Mouse (Mus musculus) cortical plate, adult 2 months (tissue): Measurements from ENCODE around the gene Six1. TPM values are rescaled to one million over a fixed set of nuclear protein-coding genes. Genes with fewer than 3 reads are reported as not detected.

Experiments
- H3K27ac ChIP-seq: fragments of 200-500 bp; 2 replicates; pipeline ENCODE4 v1.5.1; 2012; ENCODE audit warnings: low read length, control low read depth, inconsistent platforms; ENCODE audit not compliant: insufficient read depth
- H3K4me1 ChIP-seq: fragments of 200-500 bp; 2 replicates; pipeline ENCODE4 v1.6.1; 2011; ENCODE audit warnings: low read length; ENCODE audit not compliant: control insufficient read depth, insufficient read depth
- H3K4me3 ChIP-seq: fragments of 200-500 bp; 2 replicates; pipeline ENCODE4 v1.5.1; 2011; ENCODE audit warnings: mild to moderate bottlenecking, low read length, control low read depth; ENCODE audit not compliant: insufficient read depth
- CTCF ChIP-seq: fragments of 200-500 bp; IDR thresholded peaks from 2 replicates; pipeline ENCODE4 v1.5.1; 2011; ENCODE audit warnings: mild to moderate bottlenecking, control low read depth, low read length; ENCODE audit not compliant: insufficient read depth; ENCODE audit errors: extremely low read depth
- POLR2A ChIP-seq: fragments of 200-500 bp; IDR thresholded peaks from 2 replicates; pipeline ENCODE4 v1.6.1; 2011; ENCODE audit warnings: mild to moderate bottlenecking, low read length, control low read depth; ENCODE audit not compliant: insufficient read depth; ENCODE audit errors: extremely low read depth
- polyA plus RNA-seq: library from polyadenylated mRNA; depleted of rRNA; stranded (reverse); fragments of >200 nt; gene quantifications from 2 replicates; pipeline ENCODE4 v1.2.3, GENCODE M21; 2012

Gene Six1
- polyA plus RNA-seq, 1 experiment: 0.44 TPM

GRCm38 (mm10) chr12:73060805-73061410 lies 7.2 kb upstream of the Six1 start:
- Histone ChIP-seq H3K4me3 (no peak overlapping the region), H3K27ac (no peak overlapping the region), H3K4me1 (no peaks in the 10 kb centered on the region)
- TF ChIP-seq CTCF: no peak
- no peak for TF ChIP-seq POLR2A

- no peak overlapping the region for H3K4me3 ChIP-seq
- TF ChIP-seq CTCF (no peak), POLR2A (no peak)
- no peak overlapping the region for H3K27ac ChIP-seq
- H3K4me1 ChIP-seq: no peaks in the 10 kb centered on the region
These were observed 3.8 kb upstream of the Six1 start for GRCm38 (mm10) chr12:73057492-73057891.

- no peak overlapping the region for H3K27ac ChIP-seq
- no peak for TF ChIP-seq POLR2A
- no peak overlapping the region for H3K4me3 ChIP-seq
- no peaks in the 10 kb centered on the region for H3K4me1 ChIP-seq
These were observed 1.8 kb upstream of the Six1 start for GRCm38 (mm10) chr12:73055451-73055850.

GRCm38 (mm10) chr12:73054576-73055185 lies 994 bp upstream of the Six1 start:
- Histone ChIP-seq H3K27ac (no peak overlapping the region), H3K4me3 (no peak overlapping the region), H3K4me1 (no peaks in the 10 kb centered on the region)
- no peak for TF ChIP-seq POLR2A
- no peak for TF ChIP-seq CTCF

- H3K4me1 ChIP-seq: no peaks in the 10 kb centered on the region
- TF ChIP-seq CTCF (no peak), POLR2A (no peak)
- no peak overlapping the region for H3K27ac ChIP-seq
- H3K4me3 ChIP-seq: no peak overlapping the region
These were observed 766 bp downstream of the Six1 start for GRCm38 (mm10) chr12:73052651-73053591.

GRCm38 (mm10) chr12:73052036-73052650 lies 1.5 kb downstream of the Six1 start:
- no peak overlapping the region for H3K27ac ChIP-seq
- H3K4me1 ChIP-seq: no peaks in the 10 kb centered on the region
- H3K4me3 ChIP-seq: no peak overlapping the region
- TF ChIP-seq CTCF (no peak), POLR2A (no peak)

- no peak overlapping the region for H3K27ac ChIP-seq
- H3K4me1 ChIP-seq: no peaks in the 10 kb centered on the region
- TF ChIP-seq CTCF (no peak), POLR2A (no peak)
- no peak overlapping the region for H3K4me3 ChIP-seq
These were observed 2.7 kb downstream of the Six1 start for GRCm38 (mm10) chr12:73050811-73051580.

- Histone ChIP-seq H3K4me1 (no peaks in the 10 kb centered on the region), H3K27ac (no peak overlapping the region), H3K4me3 (no peak overlapping the region)
- TF ChIP-seq POLR2A (no peak), CTCF (no peak)
These were observed 3.4 kb downstream of the Six1 start for GRCm38 (mm10) chr12:73050305-73050704.
